Mouse (Mus musculus) brain, embryonic 14.5 days (tissue): ENCODE results near the gene Ephb1.

ENCODE experiments used
- CTCF ChIP-seq: fragments of 200-500 bp; IDR thresholded peaks from 2 replicates; pipeline ENCODE4 v1.5.1; 2012; ENCODE audit warnings: inconsistent platforms, mild to moderate bottlenecking, moderate library complexity, borderline replicate concordance; ENCODE audit not compliant: insufficient read depth, insufficient read length; ENCODE audit errors: extremely low read depth
- POLR2A ChIP-seq: fragments of 200-500 bp; IDR thresholded peaks from 2 replicates; pipeline ENCODE4 v1.6.1; 2012; ENCODE audit warnings: mild to moderate bottlenecking, inconsistent platforms, borderline replicate concordance; ENCODE audit not compliant: poor library complexity, insufficient read depth, insufficient read length, severe bottlenecking; ENCODE audit errors: extremely low read depth

DNA sequence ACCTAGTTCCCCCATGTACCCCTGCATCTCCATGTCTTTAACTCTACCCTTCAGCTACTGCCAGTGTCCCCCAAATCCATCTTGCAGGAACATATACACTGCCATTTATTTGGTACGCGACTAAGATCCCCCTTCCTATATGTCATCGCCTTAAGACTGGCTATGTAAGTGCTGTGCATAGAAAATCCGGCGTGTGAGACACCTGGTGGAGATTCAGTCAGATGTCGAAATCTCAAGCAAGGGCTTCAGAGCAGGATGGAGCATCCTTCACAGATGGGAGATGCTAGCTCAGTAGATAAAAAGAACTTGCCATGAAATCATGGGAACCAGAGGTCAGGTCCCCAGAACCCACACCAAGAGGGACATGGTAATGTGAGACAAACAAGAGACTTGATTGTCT lies 276.3 kb downstream of the Ephb1 start:
- no peak; the same call in 1 of the 2 replicates for TF ChIP-seq CTCF
- TF ChIP-seq POLR2A, result no peak
